Mouse (Mus musculus) embryonic fibroblast, embryonic 13.5 days (primary cell): ENCODE data around the gene A930017K11Rik.

ENCODE experiments used
- CTCF ChIP-seq: IDR thresholded peaks from 2 replicates; pipeline ENCODE4 v1.5.1; 2011; ENCODE audit warnings: mild to moderate bottlenecking, control low read depth, low read length, moderate library complexity, borderline replicate concordance; ENCODE audit not compliant: insufficient read depth
- POLR2A ChIP-seq: IDR thresholded peaks from 2 replicates; pipeline ENCODE4 v1.6.1; 2011; ENCODE audit warnings: low read depth, mild to moderate bottlenecking, control low read depth, low read length, moderate library complexity

- TF ChIP-seq CTCF (no peak), POLR2A (no peak)
Observed at GRCm38 (mm10) chr17:25913186-25913876, 39.0 kb downstream of the A930017K11Rik start.
